Mouse (Mus musculus): Measurements from ENCODE around the gene B3galt6. TPM values are rescaled to one million over a fixed set of nuclear protein-coding genes. Genes with fewer than 3 reads are reported as not detected.

Gene B3galt6
- polyA plus RNA-seq, 1 experiment: 1.7 TPM

DNA sequence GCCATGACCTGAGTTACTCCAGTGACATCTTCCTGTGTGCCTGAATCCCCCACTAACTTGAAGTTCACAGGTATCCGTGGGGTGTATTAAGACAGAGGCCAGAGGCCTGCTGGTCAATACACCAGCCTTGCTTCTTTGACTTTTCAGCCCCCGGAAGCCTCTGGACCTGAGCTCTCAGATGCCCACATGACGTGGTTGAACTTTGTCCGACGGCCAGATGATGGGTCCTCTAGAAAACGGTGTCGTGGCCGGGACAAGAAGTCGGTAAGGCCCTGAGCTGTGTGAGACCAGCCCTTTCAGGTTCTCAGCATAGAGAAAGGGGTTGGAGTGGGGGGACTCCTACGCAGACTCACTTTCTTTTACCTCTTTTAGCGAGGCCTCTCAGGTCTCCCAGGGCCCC lies 28.1 kb downstream of the B3galt6 start:
- TF ChIP-seq CTCF (IDR thresholded peaks at IDR 0.05; ENCODE audit: low read depth, low read length): no peak
- TF ChIP-seq POLR2A (IDR thresholded peaks at IDR 0.05; ENCODE audit: borderline replicate concordance, low read depth, low read length): no peak
- Histone ChIP-seq H3K27ac (ENCODE audit: insufficient read depth, low read depth, low read length) (no peak overlapping the region), H3K4me1 (ENCODE audit: control insufficient read depth, insufficient read depth, low read length) (peaks cover 16% of the 10 kb centered on the region), H3K4me3 (ENCODE audit: insufficient read depth, low read length) (no peak overlapping the region)

GRCm38 (mm10) chr4:155963106-155963505 lies 29.3 kb downstream of the B3galt6 start:
- Histone ChIP-seq H3K4me1 (ENCODE audit: control insufficient read depth, insufficient read depth, low read length) (peaks cover 16% of the 10 kb centered on the region), H3K4me3 (ENCODE audit: insufficient read depth, low read length) (peak overlapping the region; percentile 51), H3K27ac (ENCODE audit: insufficient read depth, low read depth, low read length) (no peak overlapping the region)
- TF ChIP-seq POLR2A (IDR thresholded peaks at IDR 0.05; ENCODE audit: borderline replicate concordance, low read depth, low read length) (no peak), CTCF (IDR thresholded peaks at IDR 0.05; ENCODE audit: low read depth, low read length) (no peak)

- H3K4me3 ChIP-seq (ENCODE audit: insufficient read depth, low read length): peak within 1 kb of the TSS; percentile 51
- TF ChIP-seq POLR2A (IDR thresholded peaks at IDR 0.05; ENCODE audit: borderline replicate concordance, low read depth, low read length): no peak
- TF ChIP-seq CTCF (IDR thresholded peaks at IDR 0.05; ENCODE audit: low read depth, low read length): no peak
- peaks cover 16% of the 10 kb centered on the region for H3K4me1 ChIP-seq (ENCODE audit: control insufficient read depth, insufficient read depth, low read length)
- H3K27ac ChIP-seq (ENCODE audit: insufficient read depth, low read depth, low read length): peak within 1 kb of the TSS; percentile 28
Measured at GRCm38 (mm10) chr4:155962167-155962971, 30.1 kb downstream of the B3galt6 start, which contains the start of gene C1qtnf12. Gene C1qtnf12 (plus strand): TSS chr4:155962318.

- Histone ChIP-seq H3K27ac (ENCODE audit: insufficient read depth, low read depth, low read length) (no peak overlapping the region), H3K4me1 (ENCODE audit: control insufficient read depth, insufficient read depth, low read length) (peaks cover 16% of the 10 kb centered on the region), H3K4me3 (ENCODE audit: insufficient read depth, low read length) (no peak overlapping the region)
- TF ChIP-seq POLR2A (IDR thresholded peaks at IDR 0.05; ENCODE audit: borderline replicate concordance, low read depth, low read length) (no peak), CTCF (IDR thresholded peaks at IDR 0.05; ENCODE audit: low read depth, low read length) (peak; percentile 78)
Measured at GRCm38 (mm10) chr4:155959275-155959674, 33.2 kb downstream of the B3galt6 start.

- peaks cover 2% of the 10 kb centered on the region; the same call in 1 of the 2 replicates for H3K4me1 ChIP-seq (ENCODE audit: control insufficient read depth, insufficient read depth, low read length)
- no peak overlapping the region for H3K27ac ChIP-seq (ENCODE audit: insufficient read depth, low read depth, low read length)
- TF ChIP-seq CTCF (IDR thresholded peaks at IDR 0.05; ENCODE audit: low read depth, low read length): no peak
- TF ChIP-seq POLR2A (IDR thresholded peaks at IDR 0.05; ENCODE audit: borderline replicate concordance, low read depth, low read length): no peak
- H3K4me3 ChIP-seq (ENCODE audit: insufficient read depth, low read length): no peak overlapping the region
Measured at GRCm38 (mm10) chr4:155955491-155955890, 37.0 kb downstream of the B3galt6 start.

- Histone ChIP-seq H3K4me3 (ENCODE audit: insufficient read depth, low read length) (no peak overlapping the region), H3K4me1 (ENCODE audit: control insufficient read depth, insufficient read depth, low read length) (peaks cover 20% of the 10 kb centered on the region), H3K27ac (ENCODE audit: insufficient read depth, low read depth, low read length) (no peak overlapping the region)
- TF ChIP-seq CTCF (IDR thresholded peaks at IDR 0.05; ENCODE audit: low read depth, low read length): no peak
- TF ChIP-seq POLR2A (IDR thresholded peaks at IDR 0.05; ENCODE audit: borderline replicate concordance, low read depth, low read length): no peak
Measured at GRCm38 (mm10) chr4:155947094-155947493, 45.4 kb downstream of the B3galt6 start.

- Histone ChIP-seq H3K27ac (ENCODE audit: insufficient read depth, low read depth, low read length) (peak overlapping the region; percentile 60), H3K4me1 (ENCODE audit: control insufficient read depth, insufficient read depth, low read length) (peaks cover 20% of the 10 kb centered on the region), H3K4me3 (ENCODE audit: insufficient read depth, low read length) (peak overlapping the region; percentile 92)
- TF ChIP-seq CTCF (IDR thresholded peaks at IDR 0.05; ENCODE audit: low read depth, low read length) (no peak), POLR2A (IDR thresholded peaks at IDR 0.05; ENCODE audit: borderline replicate concordance, low read depth, low read length) (0 out of 2 replicates have a peak, but pooled peaks have one; percentile 69)
Measured at GRCm38 (mm10) chr4:155944271-155944670, 48.2 kb downstream of the B3galt6 start.

GRCm38 (mm10) chr4:155943534-155944249 lies 48.8 kb downstream of the B3galt6 start, which contains the start of gene Ube2j2:
Gene Ube2j2 (plus strand): TSS chr4:155943831.
- TF ChIP-seq CTCF (IDR thresholded peaks at IDR 0.05; ENCODE audit: low read depth, low read length): no peak
- no peak for TF ChIP-seq POLR2A (IDR thresholded peaks at IDR 0.05; ENCODE audit: borderline replicate concordance, low read depth, low read length)
- peak within 1 kb of the TSS; percentile 92 for H3K4me3 ChIP-seq (ENCODE audit: insufficient read depth, low read length)
- H3K4me1 ChIP-seq (ENCODE audit: control insufficient read depth, insufficient read depth, low read length): peaks cover 20% of the 10 kb centered on the region
- peak within 1 kb of the TSS; percentile 72 for H3K27ac ChIP-seq (ENCODE audit: insufficient read depth, low read depth, low read length)

- no peak for TF ChIP-seq CTCF (IDR thresholded peaks at IDR 0.05; ENCODE audit: low read depth, low read length)
- TF ChIP-seq POLR2A (IDR thresholded peaks at IDR 0.05; ENCODE audit: borderline replicate concordance, low read depth, low read length): no peak
- H3K4me1 ChIP-seq (ENCODE audit: control insufficient read depth, insufficient read depth, low read length): peaks cover 20% of the 10 kb centered on the region
- peak overlapping the region; percentile 92 for H3K4me3 ChIP-seq (ENCODE audit: insufficient read depth, low read length)
- peak overlapping the region; percentile 72 for H3K27ac ChIP-seq (ENCODE audit: insufficient read depth, low read depth, low read length)
Measured at GRCm38 (mm10) chr4:155943049-155943452, 49.4 kb downstream of the B3galt6 start.

Other genes with a start within 250 kb of the B3galt6 start
- 13.6 and 19.1 TPM in 2 replicates for gene Atad3a, start 231.6 kb downstream of the B3galt6 start, polyA plus RNA-seq (2012; ENCODE audit: insufficient read depth, insufficient read length, missing spikeins)
- not detected in 2 replicates for gene Vwa1, start 218.0 kb downstream of the B3galt6 start, polyA plus RNA-seq (2012; ENCODE audit: insufficient read depth, insufficient read length, missing spikeins)
- 0.23 TPM in 1 of 2 replicates, not detected in the other for gene Tmem88b, start 206.8 kb downstream of the B3galt6 start, polyA plus RNA-seq (2012; ENCODE audit: insufficient read depth, insufficient read length, missing spikeins)
- gene Ankrd65, start 202.2 kb downstream of the B3galt6 start, polyA plus RNA-seq (2012; ENCODE audit: insufficient read depth, insufficient read length, missing spikeins): not detected in 2 replicates
- 81.6 and 99.5 TPM in 2 replicates for gene Mrpl20, start 189.8 kb downstream of the B3galt6 start, polyA plus RNA-seq (2012; ENCODE audit: insufficient read depth, insufficient read length, missing spikeins)
- gene Ccnl2, start 180.2 kb downstream of the B3galt6 start, polyA plus RNA-seq (2012; ENCODE audit: insufficient read depth, insufficient read length, missing spikeins): 100 and 112 TPM in 2 replicates
- gene Aurkaip1, start 161.4 kb downstream of the B3galt6 start, polyA plus RNA-seq (2012; ENCODE audit: insufficient read depth, insufficient read length, missing spikeins): 99.3 and 105 TPM in 2 replicates
- gene Mxra8, start 153.0 kb downstream of the B3galt6 start, polyA plus RNA-seq (2012; ENCODE audit: insufficient read depth, insufficient read length, missing spikeins): 1.2 and 2.7 TPM in 2 replicates
- gene Dvl1, start 145.2 kb downstream of the B3galt6 start, polyA plus RNA-seq (2012; ENCODE audit: insufficient read depth, insufficient read length, missing spikeins): 20.9 and 27.3 TPM in 2 replicates
- 0.62 and 0.68 TPM in 2 replicates for gene Tas1r3, start 129.3 kb downstream of the B3galt6 start, polyA plus RNA-seq (2012; ENCODE audit: insufficient read depth, insufficient read length, missing spikeins)
- gene Cptp, start 123.2 kb downstream of the B3galt6 start, polyA plus RNA-seq (2012; ENCODE audit: insufficient read depth, insufficient read length, missing spikeins): 11.6 and 13.9 TPM in 2 replicates
- gene Ints11, start 123.1 kb downstream of the B3galt6 start, polyA plus RNA-seq (2012; ENCODE audit: insufficient read depth, insufficient read length, missing spikeins): 21.4 and 23.0 TPM in 2 replicates
- 10.7 and 13.2 TPM in 2 replicates for gene Pusl1, start 100.9 kb downstream of the B3galt6 start, polyA plus RNA-seq (2012; ENCODE audit: insufficient read depth, insufficient read length, missing spikeins)
- gene Acap3, start 100.8 kb downstream of the B3galt6 start, polyA plus RNA-seq (2012; ENCODE audit: insufficient read depth, insufficient read length, missing spikeins): 15.8 and 18.1 TPM in 2 replicates
- 78.3 and 85.9 TPM in 2 replicates for gene Ube2j2, start 48.8 kb downstream of the B3galt6 start, polyA plus RNA-seq (2012; ENCODE audit: insufficient read depth, insufficient read length, missing spikeins)
- gene C1qtnf12, start 30.3 kb downstream of the B3galt6 start, polyA plus RNA-seq (2012; ENCODE audit: insufficient read depth, insufficient read length, missing spikeins): 32.4 and 42.7 TPM in 2 replicates
- gene Sdf4, start 223 bp upstream of the B3galt6 start, polyA plus RNA-seq (2012; ENCODE audit: insufficient read depth, insufficient read length, missing spikeins): 197 and 213 TPM in 2 replicates
- 1.5 and 1.7 TPM in 2 replicates for gene Tnfrsf4, start 21.2 kb upstream of the B3galt6 start, polyA plus RNA-seq (2012; ENCODE audit: insufficient read depth, insufficient read length, missing spikeins)
- gene Tnfrsf18, start 33.5 kb upstream of the B3galt6 start, polyA plus RNA-seq (2012; ENCODE audit: insufficient read depth, insufficient read length, missing spikeins): not detected in 2 replicates
- not detected in 2 replicates for gene Ttll10, start 66.8 kb upstream of the B3galt6 start, polyA plus RNA-seq (2012; ENCODE audit: insufficient read depth, insufficient read length, missing spikeins)
- gene 9430015G10Rik, start 117.3 kb upstream of the B3galt6 start, polyA plus RNA-seq (2012; ENCODE audit: insufficient read depth, insufficient read length, missing spikeins): 18.3 and 20.3 TPM in 2 replicates
- gene Rnf223, start 137.9 kb upstream of the B3galt6 start, polyA plus RNA-seq (2012; ENCODE audit: insufficient read depth, insufficient read length, missing spikeins): 0.28 TPM in 1 of 2 replicates, not detected in the other
- gene Agrn, start 204.8 kb upstream of the B3galt6 start, polyA plus RNA-seq (2012; ENCODE audit: insufficient read depth, insufficient read length, missing spikeins): 24.0 and 25.1 TPM in 2 replicates
- 76.8 and 96.9 TPM in 2 replicates for gene Isg15, start 208.2 kb upstream of the B3galt6 start, polyA plus RNA-seq (2012; ENCODE audit: insufficient read depth, insufficient read length, missing spikeins)
- 1.2 and 1.6 TPM in 2 replicates for gene AW011738, start 210.7 kb upstream of the B3galt6 start, polyA plus RNA-seq (2012; ENCODE audit: insufficient read depth, insufficient read length, missing spikeins)
- not detected in 2 replicates for gene Perm1, start 223.2 kb upstream of the B3galt6 start, polyA plus RNA-seq (2012; ENCODE audit: insufficient read depth, insufficient read length, missing spikeins)
- 41.6 and 44.9 TPM in 2 replicates for gene Plekhn1, start 242.2 kb upstream of the B3galt6 start, polyA plus RNA-seq (2012; ENCODE audit: insufficient read depth, insufficient read length, missing spikeins)
- gene Noc2l, start 243.4 kb upstream of the B3galt6 start, polyA plus RNA-seq (2012; ENCODE audit: insufficient read depth, insufficient read length, missing spikeins): 45.2 and 46.3 TPM in 2 replicates